Mouse (Mus musculus) megakaryocyte progenitor cell, adult 5-6 weeks (primary cell): ENCODE measurements at regions not wholly inside any gene's neighbourhood (a gene's known extent, or its start where the extent isn't known, plus 50 kb on each side); places are given as distances from the start of the nearest gene placed in this dataset.

ENCODE experiments used
- ATAC-seq: replicated peaks from 2 replicates; pipeline ENCODE4 v1.8.0; 2016; ENCODE audit warnings: mild to moderate bottlenecking, moderate TSS enrichment, inconsistent platforms; ENCODE audit not compliant: poor library complexity

DNA sequence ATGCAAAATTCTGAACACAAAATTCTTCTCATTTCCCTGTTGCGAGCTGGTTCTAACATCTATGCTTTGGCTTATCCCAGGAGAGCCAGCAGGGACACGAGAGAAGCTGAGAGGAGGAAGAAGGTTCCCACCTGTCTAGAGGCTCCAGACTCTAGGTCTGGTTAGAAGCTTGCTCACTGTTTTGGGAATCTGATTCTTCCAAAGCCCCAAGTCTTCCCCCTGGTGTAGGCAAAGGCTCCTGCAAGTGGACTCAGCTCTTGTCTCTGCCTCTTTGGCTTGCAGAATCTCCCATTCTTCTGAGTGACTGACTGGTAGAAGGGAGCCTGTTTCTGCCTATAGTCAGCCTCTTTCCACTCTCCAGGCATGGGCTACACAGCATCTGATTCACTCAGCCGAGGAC, 95.8 kb downstream of the Btc start:
- ATAC-seq: no peak
